Mouse (Mus musculus) neural tube, embryonic 10.5 days (tissue): ENCODE results near the gene Fap.

Experiments
- DNase-seq: peaks from one replicate; pipeline ENCODE4 v3.0.0-alpha.2; 2017; ENCODE audit warnings: low spot score; ENCODE audit errors: extremely low spot score

The Fap gene

DNA sequence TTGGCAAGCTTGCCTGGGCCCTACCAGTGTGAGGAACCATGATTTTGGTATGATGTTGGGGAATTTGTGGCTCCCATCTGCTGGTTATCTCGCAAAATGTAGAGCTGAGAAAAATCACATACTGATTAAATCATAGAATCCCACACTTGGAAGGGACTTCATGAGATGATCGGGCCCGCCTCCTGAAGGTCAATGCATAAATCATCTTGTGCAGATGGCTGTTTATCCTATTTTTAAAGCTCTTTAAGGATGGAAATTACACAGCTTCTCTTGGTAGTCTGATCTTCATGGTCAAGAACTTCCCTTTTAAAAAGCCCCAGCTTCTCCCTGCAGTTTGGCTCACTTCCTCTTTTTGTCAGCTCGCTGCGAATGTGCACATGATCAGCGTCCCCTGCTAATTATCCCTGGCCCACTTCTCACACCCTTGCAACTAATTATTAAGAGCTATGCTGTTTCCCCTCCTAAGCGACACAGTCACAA, 113.6 kb downstream of the Fap start:
- no peak for DNase-seq

DNA sequence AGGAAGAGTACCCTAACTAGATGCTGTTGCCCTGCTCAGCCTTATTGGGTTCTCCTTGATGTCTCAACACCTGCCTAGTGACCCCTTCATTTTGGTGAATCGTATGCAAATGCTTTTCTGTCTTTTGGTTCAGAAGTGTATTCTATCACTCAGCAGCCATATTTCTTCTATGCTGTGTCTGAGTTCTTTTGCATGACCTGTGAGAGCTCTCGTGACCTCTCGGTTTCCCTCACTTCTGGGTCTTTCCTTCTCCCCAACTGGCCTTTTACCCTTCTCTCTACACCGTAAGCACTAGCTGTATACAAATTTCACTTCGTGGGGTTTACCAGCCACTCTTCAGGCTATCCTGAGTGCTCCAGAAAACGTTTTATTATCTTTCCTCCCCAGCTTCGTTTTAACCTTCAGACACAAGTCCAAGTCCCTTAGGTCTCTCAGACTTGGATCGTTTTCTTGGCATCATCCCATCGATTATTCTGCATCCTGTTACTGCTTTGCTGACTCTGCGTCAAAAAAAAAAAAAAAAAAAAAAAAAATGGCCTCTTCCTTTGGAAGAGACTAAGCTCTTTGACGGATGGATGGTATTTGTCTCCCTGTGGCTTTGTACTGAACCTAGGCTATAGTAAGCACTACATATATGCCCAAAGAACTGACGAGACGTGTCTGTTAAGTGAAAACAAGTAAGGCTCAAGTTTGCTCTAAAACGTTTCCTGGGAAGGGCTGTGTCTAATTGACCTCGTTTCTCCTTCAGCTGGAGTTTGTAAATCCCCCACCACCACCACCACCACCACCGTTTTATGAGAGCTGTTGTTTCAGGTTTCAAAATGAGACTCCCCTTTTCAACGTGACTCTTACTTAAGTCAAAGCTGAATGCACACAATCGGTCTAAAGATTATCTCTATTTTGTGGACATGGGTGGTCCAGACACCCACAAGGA, 114.4 kb downstream of the Fap start:
- no peak for DNase-seq

DNA sequence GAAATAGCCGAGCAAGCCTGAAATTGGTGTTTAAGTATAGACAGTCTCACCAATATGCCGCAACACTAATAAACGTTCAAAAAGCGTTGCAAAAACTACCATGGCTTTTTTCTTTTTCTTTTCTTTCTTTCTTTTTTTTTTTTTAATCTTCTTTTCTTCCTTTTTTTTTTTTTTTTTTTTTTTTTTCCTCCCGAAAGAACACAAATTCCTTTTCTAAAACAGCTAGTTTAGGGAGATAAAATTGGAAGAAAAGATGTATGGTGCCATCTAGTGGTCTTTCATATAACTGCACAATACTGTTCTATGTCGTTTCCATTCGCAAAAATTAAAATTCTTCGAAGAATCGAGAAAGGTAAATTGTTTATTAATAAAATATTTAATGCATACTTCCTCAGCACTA, 115.8 kb downstream of the Fap start:
- DNase-seq = no peak

DNA sequence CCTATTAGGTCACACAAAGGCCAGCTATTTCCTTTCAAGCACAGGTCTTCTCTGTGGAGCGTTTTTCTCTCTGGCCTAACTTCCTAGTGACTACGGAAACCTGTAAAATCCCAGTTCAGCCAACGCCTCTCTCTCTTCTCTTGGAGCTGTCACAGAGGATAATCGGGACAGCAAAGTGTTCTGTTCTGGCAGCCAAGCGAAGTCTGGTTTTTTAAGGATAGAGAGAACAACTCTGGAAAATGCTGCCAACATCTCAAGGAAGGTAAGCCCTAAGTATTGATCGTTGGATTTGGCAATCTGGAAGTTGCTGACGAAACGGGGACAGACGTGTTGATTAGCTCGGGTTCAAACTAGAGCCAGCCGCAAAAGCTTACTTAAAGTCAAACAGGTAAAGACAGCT, 118.9 kb downstream of the Fap start:
- no peak for DNase-seq

DNA sequence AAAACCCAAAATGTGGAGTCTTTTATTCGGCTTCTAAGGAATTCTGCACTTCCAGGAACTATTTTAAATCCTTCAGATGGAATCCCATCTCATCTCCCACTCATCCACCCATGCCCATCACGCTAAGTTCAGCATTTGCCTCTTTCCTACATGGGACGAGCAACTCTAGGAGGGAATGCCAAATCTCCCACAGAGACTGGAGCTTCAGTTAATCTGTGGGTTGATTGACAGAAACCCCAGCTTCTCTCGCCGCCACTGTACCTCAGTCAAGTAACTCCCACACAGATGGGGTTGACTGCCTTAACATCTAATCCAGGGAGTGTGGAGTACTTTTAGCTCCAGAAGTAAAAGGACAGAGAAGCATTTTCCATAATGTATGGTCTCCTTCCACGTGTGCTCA, 119.8 kb downstream of the Fap start:
- no peak for DNase-seq
